Mouse (Mus musculus) A20 (cell line): Measurements from ENCODE around the gene Ppil3.

Experiments
- DNase-seq: peaks from one replicate; pipeline ENCODE4 v3.0.0-alpha.2; 2011; ENCODE audit warnings: low read depth, low spot score

Gene Ppil3

GRCm38 (mm10) chr1:58445143-58445722 lies at the start of gene Ppil3, which contains the start of gene Nif3l1:
Ppil3 (minus strand) TSS chr1:58445486.
Nif3l1 (plus strand) TSS chr1:58445151.
- peak; percentile 94 for DNase-seq

GRCm38 (mm10) chr1:58482647-58483046 lies 37.4 kb upstream of the Ppil3 start:
- no peak for DNase-seq

GRCm38 (mm10) chr1:58475662-58476061 lies 30.4 kb upstream of the Ppil3 start:
- DNase-seq = peak; percentile 46

GRCm38 (mm10) chr1:58465561-58465960 lies 20.3 kb upstream of the Ppil3 start:
- DNase-seq = no peak

GRCm38 (mm10) chr1:58465042-58465441 lies 19.8 kb upstream of the Ppil3 start:
- no peak for DNase-seq

GRCm38 (mm10) chr1:58463935-58464334 lies 18.6 kb upstream of the Ppil3 start:
- DNase-seq = no peak

- no peak for DNase-seq
Measured at GRCm38 (mm10) chr1:58460566-58460965, 15.3 kb upstream of the Ppil3 start.

GRCm38 (mm10) chr1:58458867-58459266 lies 13.6 kb upstream of the Ppil3 start:
- DNase-seq = no peak

- no peak for DNase-seq
Measured at GRCm38 (mm10) chr1:58458175-58458574, 12.9 kb upstream of the Ppil3 start.

- no peak for DNase-seq
Measured at GRCm38 (mm10) chr1:58454316-58454715, 9.0 kb upstream of the Ppil3 start.

- no peak for DNase-seq
Measured at GRCm38 (mm10) chr1:58448396-58448795, 3.1 kb upstream of the Ppil3 start.

- no peak for DNase-seq
Measured at GRCm38 (mm10) chr1:58447766-58448165, 2.5 kb upstream of the Ppil3 start.

GRCm38 (mm10) chr1:58445861-58446260 lies 575 bp upstream of the Ppil3 start:
- DNase-seq = no peak

GRCm38 (mm10) chr1:58444691-58445090 lies 595 bp downstream of the Ppil3 start:
- no peak for DNase-seq

GRCm38 (mm10) chr1:58424551-58424950 lies 20.7 kb downstream of the Ppil3 start:
- no peak for DNase-seq

- DNase-seq = peak; percentile 95
Measured at GRCm38 (mm10) chr1:58423371-58424248, 21.7 kb downstream of the Ppil3 start, which contains the start of gene Clk1. Clk1 (minus strand) TSS chr1:58424066.

- peak; percentile 77 for DNase-seq
Measured at GRCm38 (mm10) chr1:58422879-58423278, 22.4 kb downstream of the Ppil3 start.

- DNase-seq = no peak
Measured at GRCm38 (mm10) chr1:58420961-58421360, 24.3 kb downstream of the Ppil3 start.

GRCm38 (mm10) chr1:58420032-58420431 lies 25.3 kb downstream of the Ppil3 start:
- no peak for DNase-seq

GRCm38 (mm10) chr1:58416048-58416447 lies 29.2 kb downstream of the Ppil3 start:
- DNase-seq = no peak

GRCm38 (mm10) chr1:58415442-58415841 lies 29.8 kb downstream of the Ppil3 start:
- DNase-seq = peak; percentile 30

GRCm38 (mm10) chr1:58410776-58411175 lies 34.5 kb downstream of the Ppil3 start:
- peak; percentile 8 for DNase-seq

GRCm38 (mm10) chr1:58410198-58410588 lies 35.1 kb downstream of the Ppil3 start:
- no peak for DNase-seq
